Comparison of ENCODE assay signal across 21 mouse cellular contexts in the genomic region with DNA sequence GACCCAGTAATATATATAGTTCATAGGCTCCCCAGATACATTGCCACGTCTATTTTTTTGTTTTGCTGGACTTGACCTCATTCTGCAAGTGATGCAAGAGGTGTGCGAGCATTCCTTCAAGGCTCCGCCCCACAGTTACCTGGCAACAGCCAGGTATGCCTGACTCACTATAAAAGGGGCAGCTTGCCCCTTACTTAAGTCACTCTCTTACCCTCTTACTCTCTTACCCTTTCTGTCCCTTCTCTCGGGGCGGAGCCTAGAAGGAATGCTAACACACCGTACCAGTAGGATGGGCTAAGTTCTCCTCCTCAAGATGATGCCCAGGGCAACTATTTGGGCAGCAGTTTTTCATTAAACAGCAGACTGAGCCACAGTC. TPM values are rescaled to one million over a fixed set of nuclear protein-coding genes. Genes with fewer than 3 reads are reported as not detected.
DNase-seq lines count a peak whose midpoint lies in the region; ATAC-seq lines count a peak whose summit lies in the region.
"Had no signal": no experiment of that assay in that cellular context is flagged by ENCODE, and none has a peak within 500 bp of the region (broad histone marks: within the 10 kb centered on the region; RNA-seq: fewer than 3 reads in every experiment).

No protein-coding gene starts in this region.

- no peak overlapping the region for H3K4me2 ChIP-seq in midbrain, embryonic 15.5 days
- no peak overlapping the region for H3K4me2 ChIP-seq in midbrain, embryonic 13.5 days (replicated peaks)
- H3K4me2 ChIP-seq in lung, embryonic 16.5 days (ENCODE audit: low read depth, low read length) = no peak overlapping the region
- no peak overlapping the region for H3K4me2 ChIP-seq in kidney, embryonic 16.5 days (replicated peaks; ENCODE audit: low read depth, low read length)
- H3K4me2 ChIP-seq: hindbrain, embryonic 13.5 days; limb, embryonic 15.5 days had no signal

- no peak overlapping the region for H3K9ac ChIP-seq in midbrain, embryonic 15.5 days
- H3K9ac ChIP-seq in midbrain, embryonic 13.5 days (replicated peaks) = no peak overlapping the region
- H3K9ac ChIP-seq in lung, embryonic 16.5 days (ENCODE audit: low read length) = no peak overlapping the region
- H3K9ac ChIP-seq in kidney, embryonic 16.5 days (replicated peaks; ENCODE audit: low read length) = no peak overlapping the region
- H3K9ac ChIP-seq: forebrain, postnatal 0 days; hindbrain, embryonic 13.5 days; limb, embryonic 15.5 days; liver, embryonic 14.5 days had no signal

- no peaks in the 10 kb centered on the region for H3K36me3 ChIP-seq in midbrain, embryonic 15.5 days (replicated peaks)
- no peaks in the 10 kb centered on the region for H3K36me3 ChIP-seq in midbrain, embryonic 13.5 days
- H3K36me3 ChIP-seq in lung, embryonic 16.5 days (ENCODE audit: control insufficient read depth, insufficient read depth, low read length) = no peaks in the 10 kb centered on the region
- no peaks in the 10 kb centered on the region for H3K36me3 ChIP-seq in kidney, embryonic 16.5 days (ENCODE audit: insufficient read depth, low read length)
- H3K36me3 ChIP-seq: forebrain, embryonic 10.5 days; hindbrain, embryonic 13.5 days; limb, embryonic 15.5 days; midbrain, embryonic 10.5 days had no signal

- ATAC-seq in midbrain, embryonic 15.5 days (replicated peaks) = no peak
- ATAC-seq in midbrain, embryonic 13.5 days = no peak
- peak; percentile 60 for ATAC-seq in lung, embryonic 16.5 days (ENCODE audit: low read depth)
- ATAC-seq in kidney, embryonic 16.5 days (ENCODE audit: low FRiP score, low TSS enrichment) = no peak

- DNase-seq in lung, postnatal 4 days = peak; percentile 9 to 54
- no peak for DNase-seq in layer of hippocampus, adult 9-11 months
- DNase-seq in left cerebral cortex, adult 18-20 months (ENCODE audit: low spot score in 2 of 2) = no peak
- DNase-seq: adrenal gland, adult 2 months; cerebellum, adult 11-12 months; cerebellum, postnatal 14 days; heart, adult 18-20 months; kidney, adult 11 months; thymus, adult 2 months had no signal

- H3K4me1 ChIP-seq in midbrain, embryonic 15.5 days = peaks cover 15% of the 10 kb centered on the region
- H3K4me1 ChIP-seq in midbrain, embryonic 13.5 days (replicated peaks) = peaks cover 12% of the 10 kb centered on the region
- no peaks in the 10 kb centered on the region for H3K4me1 ChIP-seq in lung, embryonic 16.5 days (replicated peaks; ENCODE audit: control insufficient read depth, insufficient read depth, low read length)
- no peaks in the 10 kb centered on the region for H3K4me1 ChIP-seq in kidney, embryonic 16.5 days (ENCODE audit: insufficient read depth, low read length)
- H3K4me1 ChIP-seq: limb, embryonic 15.5 days had no signal

- H3K4me3 ChIP-seq in midbrain, embryonic 15.5 days = no peak overlapping the region
- no peak overlapping the region for H3K4me3 ChIP-seq in midbrain, embryonic 13.5 days (replicated peaks)
- H3K4me3 ChIP-seq in lung, embryonic 16.5 days (ENCODE audit: low read length) = no peak overlapping the region
- no peak overlapping the region for H3K4me3 ChIP-seq in kidney, embryonic 16.5 days (ENCODE audit: low read length)
- H3K4me3 ChIP-seq: forebrain, embryonic 10.5 days; hindbrain, embryonic 13.5 days; limb, embryonic 15.5 days; midbrain, embryonic 10.5 days had no signal

- WGBS in midbrain, embryonic 15.5 days = 87% methylated on average over 6 of the region's 6 CpGs
- 82% methylated on average over 6 of the region's 6 CpGs for WGBS in midbrain, embryonic 13.5 days
- 56% methylated on average over 6 of the region's 6 CpGs for WGBS in lung, embryonic 16.5 days
- WGBS in kidney, embryonic 16.5 days = 82% methylated on average over 6 of the region's 6 CpGs

- H3K27me3 ChIP-seq in midbrain, embryonic 15.5 days (replicated peaks) = no peaks in the 10 kb centered on the region
- no peaks in the 10 kb centered on the region for H3K27me3 ChIP-seq in midbrain, embryonic 13.5 days
- H3K27me3 ChIP-seq in lung, embryonic 16.5 days (ENCODE audit: control insufficient read depth, insufficient read depth, low read depth, low read length) = no peaks in the 10 kb centered on the region
- peaks cover 4% of the 10 kb centered on the region; the same call in 1 of the 2 replicates for H3K27me3 ChIP-seq in kidney, embryonic 16.5 days (ENCODE audit: insufficient read depth, low read length)
- H3K27me3 ChIP-seq: hindbrain, embryonic 13.5 days; limb, embryonic 15.5 days had no signal

- no peaks in the 10 kb centered on the region for H3K9me3 ChIP-seq in midbrain, embryonic 15.5 days
- no peaks in the 10 kb centered on the region for H3K9me3 ChIP-seq in midbrain, embryonic 13.5 days
- no peaks in the 10 kb centered on the region for H3K9me3 ChIP-seq in lung, embryonic 16.5 days (ENCODE audit: control insufficient read depth, low read length)
- no peaks in the 10 kb centered on the region for H3K9me3 ChIP-seq in kidney, embryonic 16.5 days (ENCODE audit: low read length)
- H3K9me3 ChIP-seq: forebrain, embryonic 10.5 days; hindbrain, embryonic 13.5 days; limb, embryonic 15.5 days; midbrain, embryonic 10.5 days had no signal

- H3K27ac ChIP-seq in midbrain, embryonic 15.5 days = 0 out of 2 replicates have a peak overlapping the region, but pooled peaks have one; percentile 42
- no peak overlapping the region for H3K27ac ChIP-seq in midbrain, embryonic 13.5 days
- no peak overlapping the region for H3K27ac ChIP-seq in lung, embryonic 16.5 days (ENCODE audit: low read length)
- H3K27ac ChIP-seq in kidney, embryonic 16.5 days (ENCODE audit: low read length) = no peak overlapping the region
- H3K27ac ChIP-seq: forebrain, embryonic 10.5 days; kidney, postnatal 0 days; limb, embryonic 15.5 days; liver, embryonic 14.5 days; midbrain, embryonic 10.5 days had no signal

RNA-seq across cellular contexts. Expression of a gene that starts 30.6 kb away (rescaled TPM):
- polyA plus RNA-seq in midbrain, embryonic 15.5 days (2015; fragmentation: Nextera tagmentation; extraction: Ambion mirVana) = 110 TPM in 2 replicates
- 45.1 and 56.3 TPM in 2 replicates for polyA plus RNA-seq in midbrain, embryonic 13.5 days (2015; fragmentation: Nextera tagmentation; extraction: Ambion mirVana)
- 4.1 and 5.8 TPM in 2 replicates for polyA plus RNA-seq in lung, embryonic 16.5 days (2015; fragmentation: Nextera tagmentation; extraction: Ambion mirVana)
- total RNA-seq in left cerebral cortex, adult 18-20 months (2021) = 10 to 100 TPM; 68.9 to 69.9 TPM
- polyA plus RNA-seq in kidney, embryonic 16.5 days (2015; fragmentation: Nextera tagmentation; extraction: Ambion mirVana) = 2.0 and 2.1 TPM in 2 replicates
- total RNA-seq: neutrophil, adult 5-6 weeks had no signal

Comparison
In these comparisons a context has a peak if more than half of its experiments do, and no peak if none do; other contexts are left out.
1. DNase-seq: peak in lung, postnatal 4 days (2 of 2); none in layer of hippocampus, adult 9-11 months (single experiment) and left cerebral cortex, adult 18-20 months (0 of 2).